Mouse (Mus musculus) olfactory bulb, adult 2 months (tissue): ENCODE data around the gene Mcrip1.

Experiments
- CTCF ChIP-seq: fragments of 200-500 bp; IDR thresholded peaks from 2 replicates; pipeline ENCODE4 v1.5.1; 2012; ENCODE audit warnings: low read depth, mild to moderate bottlenecking, low read length, moderate library complexity; ENCODE audit not compliant: insufficient read depth
- POLR2A ChIP-seq: fragments of 200-500 bp; IDR thresholded peaks from 2 replicates; pipeline ENCODE4 v1.6.1; 2012; ENCODE audit warnings: mild to moderate bottlenecking, low read depth, low read length, moderate library complexity; ENCODE audit not compliant: insufficient read depth

DNA sequence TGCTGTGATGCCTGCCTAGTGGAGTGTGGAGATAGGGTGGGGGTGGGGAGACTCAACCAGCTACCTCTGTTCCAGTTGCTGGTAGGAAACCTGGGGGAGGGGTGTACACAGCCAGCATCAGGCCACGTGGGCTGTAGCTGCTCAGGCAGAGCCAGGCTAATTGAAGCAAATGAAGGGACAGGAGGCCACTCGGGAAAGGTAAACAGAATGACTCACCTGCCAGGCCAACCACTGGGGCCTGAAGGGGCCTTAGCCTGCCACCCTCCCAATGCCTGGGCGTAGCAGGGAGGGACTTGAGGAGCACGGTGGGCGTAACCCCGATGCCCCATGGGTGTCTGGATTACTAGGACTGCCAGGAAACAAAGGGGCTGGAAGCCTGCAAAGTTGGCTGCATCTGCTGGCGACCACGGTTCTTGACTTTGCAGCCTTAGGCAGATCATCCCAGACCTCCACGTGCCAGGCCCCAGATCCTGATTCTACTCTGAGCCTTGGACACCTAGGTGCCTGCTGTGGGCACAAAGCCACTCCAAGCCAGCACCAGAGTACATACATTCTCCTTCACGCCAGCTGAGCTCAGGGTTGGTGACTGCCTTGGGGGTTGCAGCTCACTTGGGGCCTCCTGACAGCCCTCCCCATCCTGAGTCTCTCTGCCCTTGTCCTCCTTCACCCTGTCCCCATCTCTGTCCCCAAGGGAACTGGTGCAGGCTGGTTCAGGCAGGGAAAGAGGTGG lies 10.1 kb downstream of the Mcrip1 start:
- TF ChIP-seq CTCF (no peak), POLR2A (no peak)
